Mouse (Mus musculus): Measurements from ENCODE around the gene Rab25.

DNA sequence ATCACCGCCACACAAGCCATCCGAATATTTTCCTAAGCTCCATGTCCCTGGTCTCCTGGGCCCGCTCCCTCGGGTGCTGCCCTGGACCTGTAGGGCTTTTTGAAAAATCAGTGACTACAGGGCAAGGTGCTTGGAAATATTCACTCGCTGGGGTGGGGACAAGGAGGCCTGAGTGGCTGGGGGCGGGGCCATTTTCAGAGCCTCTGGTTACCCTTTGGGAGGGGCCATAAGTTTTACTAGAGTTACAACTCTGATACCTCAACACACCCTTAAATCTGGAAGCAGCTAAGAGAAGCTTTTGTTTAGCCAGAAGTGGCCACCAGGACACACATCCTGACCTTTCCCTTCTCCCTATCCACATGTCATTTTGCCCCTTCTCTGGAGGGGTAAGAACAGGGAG lies 11.0 kb downstream of the Rab25 start:
- no peak for TF ChIP-seq CTCF (IDR thresholded peaks at IDR 0.05; ENCODE audit: control insufficient read depth, insufficient read depth, insufficient read length)
- no peak for TF ChIP-seq MYOG (IDR thresholded peaks at IDR 0.05; ENCODE audit: control insufficient read depth, extremely low read depth, insufficient read length)
- TF ChIP-seq FOSL1 (IDR thresholded peaks at IDR 0.05; ENCODE audit: insufficient read depth, low read length, poor library complexity, severe bottlenecking): no peak
- TF ChIP-seq MAX (IDR thresholded peaks at IDR 0.05): no peak
- no peak for TF ChIP-seq MYOD1 (IDR thresholded peaks at IDR 0.05; ENCODE audit: control insufficient read depth, insufficient read length, low read depth)
- TF ChIP-seq USF1 (IDR thresholded peaks at IDR 0.05; ENCODE audit: low read depth): no peak
- no peak for TF ChIP-seq CEBPB (IDR thresholded peaks at IDR 0.05; ENCODE audit: low read depth)

All from C2C12 (cell line).